Mouse (Mus musculus) ZHBTc4 (cell line): ENCODE data around the gene Gprin3.
A peak's percentile ranks its signal among the peaks of the same experiment; 100 is the strongest.

Experiments used
- DNase-seq: peaks from one replicate; pipeline ENCODE4 v3.0.0-alpha.2; 2011; ENCODE audit warnings: low read depth, low spot score

The Gprin3 gene

DNA sequence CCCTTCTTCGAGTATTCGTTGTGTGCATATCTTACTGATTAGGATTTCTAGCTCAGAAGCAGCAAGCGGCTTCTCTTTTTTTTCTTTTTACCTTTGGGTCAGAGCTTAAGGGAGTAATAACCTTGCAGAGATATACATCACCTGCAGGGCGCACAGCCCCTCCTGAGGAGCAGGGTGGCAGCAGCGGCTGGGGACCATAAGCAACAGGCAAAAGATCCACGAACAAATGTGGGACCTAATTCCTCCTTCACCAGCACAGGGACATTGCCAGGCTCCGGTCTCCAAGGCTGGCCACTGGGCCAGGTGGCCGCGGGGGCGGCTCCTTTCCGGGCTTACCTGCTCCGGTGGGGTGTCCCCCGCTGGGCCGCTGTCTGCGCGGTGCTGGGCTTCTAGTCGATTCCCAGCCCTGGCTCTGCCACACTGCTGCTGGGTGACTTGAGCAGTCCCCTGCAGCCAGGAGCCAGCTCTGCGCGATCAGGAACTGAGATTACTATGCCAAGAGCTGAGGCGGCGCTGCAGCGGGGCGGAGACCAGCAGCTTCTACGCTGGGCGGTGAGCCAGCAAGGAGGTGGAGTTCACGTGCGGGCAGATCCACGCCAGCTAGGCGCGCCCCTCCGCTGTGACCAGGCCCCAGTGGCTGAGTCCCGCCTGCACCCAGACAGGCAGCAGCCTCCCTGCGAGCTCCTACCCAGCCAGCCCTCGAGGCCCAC, at the start of gene Gprin3:
Gprin3 (minus strand) TSS at position 471 of the 710 bp plus-strand sequence.
- peak; percentile 84 for DNase-seq

DNA sequence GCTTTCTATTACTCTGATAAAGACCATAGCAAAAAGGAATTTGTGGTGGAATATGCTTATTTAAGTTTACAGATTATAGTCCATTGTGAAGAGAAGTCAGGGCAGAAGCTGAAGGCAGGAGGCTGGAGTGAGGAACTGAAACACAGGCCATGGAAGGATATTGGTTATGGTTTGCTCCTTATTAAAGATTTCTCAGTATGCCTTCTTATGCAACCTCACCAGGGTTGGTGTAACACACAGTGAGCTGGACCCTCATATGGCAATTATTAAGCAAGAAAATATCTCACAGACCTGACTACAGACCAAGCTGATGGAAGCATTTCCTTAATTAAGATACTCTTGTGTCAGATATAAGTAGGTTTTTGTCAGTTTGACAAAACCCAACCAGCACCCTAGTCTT, 32.8 kb upstream of the Gprin3 start:
- DNase-seq: no peak

DNA sequence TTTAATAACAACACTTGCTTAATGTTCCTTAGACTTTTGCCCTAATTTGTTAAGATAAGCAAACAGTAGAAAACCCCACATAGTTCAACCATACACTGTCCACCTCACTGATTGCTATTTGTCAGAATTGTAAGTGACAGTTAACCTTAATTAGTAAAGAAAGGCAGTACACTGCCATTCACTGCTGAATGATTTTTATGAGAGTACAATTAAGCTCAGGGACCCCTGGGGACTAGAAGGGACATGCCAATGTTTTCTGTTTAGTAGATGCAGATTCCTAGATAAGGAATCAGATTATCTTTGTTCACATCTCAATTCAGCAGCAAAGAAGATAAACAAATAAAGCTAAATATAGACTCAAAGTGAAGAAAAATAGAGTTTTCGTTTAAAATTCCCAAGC, 30.0 kb upstream of the Gprin3 start:
- DNase-seq: no peak

DNA sequence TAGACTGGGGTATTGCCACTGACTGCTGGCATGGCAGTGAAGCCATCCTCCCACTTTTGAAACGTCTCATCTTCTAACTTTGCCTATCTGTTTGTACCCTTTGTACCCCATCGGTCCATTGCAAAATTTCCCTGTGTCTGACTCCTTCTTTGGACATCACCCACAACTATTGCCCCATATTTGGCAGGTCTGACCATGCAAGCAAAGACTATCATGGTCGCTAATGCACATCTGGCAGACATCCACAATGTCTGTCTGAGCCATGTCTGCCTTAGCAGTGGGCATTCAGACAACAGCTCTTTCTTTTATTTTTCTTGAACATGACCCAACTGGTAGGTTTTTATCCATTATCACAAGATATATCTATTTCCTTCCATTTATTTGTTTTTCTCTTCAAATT, 25.3 kb upstream of the Gprin3 start:
- DNase-seq: no peak

DNA sequence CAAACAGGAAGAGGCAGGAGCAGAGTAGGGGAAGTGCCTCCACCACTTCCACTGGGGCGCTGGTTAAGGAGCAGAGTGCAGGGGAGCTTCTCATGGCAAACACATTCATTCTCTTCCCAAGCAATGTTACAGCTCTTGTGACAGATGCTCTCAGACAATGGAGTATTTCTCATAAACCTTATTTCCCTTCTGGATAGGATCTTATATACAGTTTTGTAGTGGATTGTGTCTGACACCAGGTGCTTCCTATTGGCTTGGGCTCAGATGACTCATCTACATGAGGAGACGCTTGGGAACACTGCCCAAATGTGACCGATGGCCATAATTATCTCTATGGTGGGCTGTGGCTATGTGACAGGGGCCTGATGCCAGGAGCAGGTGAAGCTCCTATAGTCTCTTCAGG, 19.0 kb upstream of the Gprin3 start:
- no peak for DNase-seq

DNA sequence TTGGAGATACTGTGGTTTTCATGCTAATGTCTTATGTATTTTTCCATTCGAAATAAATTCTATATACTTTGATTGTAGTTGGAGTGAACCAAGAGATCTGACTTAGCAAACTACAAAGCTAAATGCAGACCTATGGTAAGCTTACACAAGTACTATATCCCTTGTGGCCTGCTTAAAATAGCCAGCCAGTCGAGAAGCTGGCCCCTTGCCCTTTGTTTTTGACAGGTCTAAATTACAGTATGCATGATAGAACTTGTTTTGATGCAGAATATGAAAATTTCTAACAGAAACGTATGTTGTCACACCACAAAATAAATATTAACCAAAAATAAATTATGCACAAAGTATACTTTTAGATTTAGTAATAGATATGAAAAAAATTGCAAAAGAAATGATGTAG, 9.8 kb upstream of the Gprin3 start:
- DNase-seq: no peak

DNA sequence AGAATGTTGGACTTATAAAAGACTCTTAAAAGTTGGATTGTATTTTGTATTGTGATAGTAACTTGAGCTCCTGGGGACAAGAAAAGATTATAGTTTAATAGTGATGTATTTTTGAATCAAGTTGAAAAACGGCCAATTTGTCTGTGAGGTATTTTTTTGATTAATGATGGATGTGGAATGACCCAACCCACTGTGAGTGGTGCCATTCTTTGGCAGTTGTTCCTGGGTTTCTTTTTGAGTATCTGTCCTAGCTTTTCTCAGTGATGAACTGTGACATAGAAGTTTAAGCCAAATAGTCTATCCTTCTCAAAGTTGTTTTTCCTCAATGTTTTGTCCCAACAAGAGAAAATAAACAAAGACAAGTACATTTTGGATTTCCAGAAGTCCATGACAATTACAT, 7.0 kb upstream of the Gprin3 start:
- DNase-seq: no peak

DNA sequence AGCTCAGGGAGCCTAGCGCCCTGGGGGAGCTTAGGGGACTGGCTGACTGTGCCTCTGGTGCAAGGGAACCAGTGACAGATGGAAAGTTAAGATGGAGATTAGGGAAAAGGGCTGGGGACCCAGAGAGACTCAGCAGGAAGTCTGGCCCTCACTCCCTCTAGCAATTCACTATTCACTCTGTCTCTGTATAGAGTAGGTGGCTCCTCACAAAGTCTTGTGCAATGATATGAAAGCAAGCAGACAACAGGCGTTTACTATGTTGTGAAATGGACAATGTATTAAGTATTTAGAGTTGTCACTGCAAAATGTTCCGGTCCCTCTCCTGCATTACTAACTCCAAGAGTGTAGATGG, 416 bp upstream of the Gprin3 start:
- DNase-seq: no peak

DNA sequence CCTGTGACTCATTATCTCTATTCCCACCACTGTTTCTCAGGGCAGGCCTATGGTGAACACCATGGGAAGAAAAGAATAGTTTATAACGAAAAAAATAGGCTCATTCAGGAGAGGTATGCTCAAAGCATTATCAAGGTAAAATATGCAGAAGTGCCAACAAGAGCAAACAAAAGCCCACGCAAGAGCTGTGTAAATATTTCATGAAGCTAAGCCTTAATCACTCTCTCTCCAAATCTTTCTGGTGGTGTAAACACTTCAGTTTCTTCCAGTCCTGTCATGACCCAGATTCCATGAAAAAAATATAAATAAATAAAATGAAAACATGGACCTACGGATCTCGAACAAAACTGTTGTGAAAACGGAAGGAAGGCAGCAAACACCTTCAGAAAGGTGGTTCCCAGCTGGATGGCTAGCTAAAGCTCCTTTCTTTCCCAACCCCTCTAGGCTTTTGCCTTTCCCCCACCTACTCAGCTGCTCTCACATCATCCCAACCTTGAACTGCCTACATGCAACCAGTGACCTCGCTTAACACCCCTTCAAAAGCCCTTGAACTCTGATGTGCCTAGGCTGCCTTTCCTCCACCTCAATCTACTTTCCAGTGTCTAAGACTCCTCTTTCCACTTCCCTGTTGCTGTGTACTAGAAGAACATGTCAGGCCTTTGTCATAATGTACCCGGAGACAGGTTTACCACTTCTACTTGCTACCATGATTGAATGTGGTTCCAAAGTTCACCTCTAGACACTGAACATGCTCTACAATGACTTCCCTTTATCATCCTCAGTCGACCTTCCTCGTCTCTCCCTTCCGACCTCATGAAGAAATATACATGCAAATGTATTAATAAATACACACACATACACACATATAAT, 988 bp downstream of the Gprin3 start:
- DNase-seq: no peak

DNA sequence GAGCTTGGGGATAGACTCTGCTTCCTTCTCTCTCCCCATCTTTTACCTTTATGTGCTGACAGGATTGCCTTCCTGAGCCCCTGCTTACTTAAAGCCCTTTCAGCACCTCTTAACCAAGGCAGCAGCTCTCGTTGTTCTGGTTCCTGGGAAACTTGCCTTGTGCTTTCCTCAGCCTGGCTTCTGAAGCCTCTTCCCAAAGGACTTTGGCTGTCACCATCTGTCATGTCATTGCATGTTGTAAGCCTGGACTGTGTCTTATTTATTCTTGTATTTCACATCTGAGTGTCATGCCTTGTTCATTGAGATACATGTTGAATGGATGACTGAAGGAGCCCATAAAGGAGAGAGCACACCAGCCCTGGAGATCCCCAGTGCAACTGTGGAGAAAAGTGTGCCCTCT, 2.3 kb downstream of the Gprin3 start:
- DNase-seq: no peak

DNA sequence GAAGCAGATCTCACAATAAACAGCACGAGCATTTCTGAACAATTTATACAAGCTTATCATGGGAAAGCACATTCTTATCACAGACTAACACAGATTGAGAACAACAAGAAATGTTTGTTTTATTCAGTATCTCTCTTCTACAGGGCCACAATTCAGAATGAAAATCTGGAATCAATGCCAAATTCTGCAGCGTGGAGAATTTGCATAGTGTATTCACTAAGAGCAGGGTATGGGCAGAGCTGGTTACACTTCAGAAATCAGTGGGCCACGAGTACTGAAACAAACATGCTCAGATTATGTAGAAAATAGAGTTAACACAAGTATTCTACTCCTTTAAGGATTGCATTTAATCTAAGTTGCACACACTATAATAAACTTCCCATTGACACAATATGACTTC, 6.8 kb downstream of the Gprin3 start:
- no peak for DNase-seq

DNA sequence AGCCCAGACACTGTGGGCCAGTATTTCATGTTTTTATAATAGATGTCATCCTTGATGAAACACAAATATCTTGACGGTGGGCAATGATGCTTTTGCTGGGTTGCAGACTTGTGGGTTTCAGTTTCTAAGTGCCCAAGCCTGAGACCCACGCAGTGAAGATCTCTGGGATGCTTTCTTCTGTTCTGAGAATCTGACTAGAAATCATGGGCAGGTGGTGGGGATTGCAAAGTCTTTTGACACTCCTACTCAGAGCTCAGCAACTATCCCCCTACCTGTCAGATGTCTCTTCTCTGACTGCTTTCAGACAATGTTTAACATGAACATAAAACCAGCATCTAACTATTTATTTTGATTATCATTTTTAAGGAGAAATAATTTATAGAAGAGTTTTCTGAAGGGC, 7.4 kb downstream of the Gprin3 start:
- DNase-seq: no peak

DNA sequence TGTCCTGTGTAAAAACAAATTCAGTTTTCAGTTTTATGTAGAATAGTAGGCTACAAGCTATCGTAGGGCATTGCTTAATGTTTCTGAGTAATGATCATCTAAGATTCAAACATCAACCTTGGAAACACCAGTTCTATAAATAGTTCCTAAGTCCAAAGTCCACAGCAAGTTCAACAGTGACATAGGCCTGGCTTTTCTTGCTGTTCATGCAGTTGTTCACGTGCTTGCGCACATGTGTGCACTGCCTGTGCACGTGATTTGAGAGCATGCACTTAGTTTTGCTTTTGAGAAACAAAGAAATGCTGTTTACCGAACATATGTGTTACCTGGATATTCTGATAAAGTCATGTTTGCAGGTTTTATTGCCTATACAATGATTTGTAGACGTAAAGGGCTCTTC, 11.3 kb downstream of the Gprin3 start:
- no peak for DNase-seq

DNA sequence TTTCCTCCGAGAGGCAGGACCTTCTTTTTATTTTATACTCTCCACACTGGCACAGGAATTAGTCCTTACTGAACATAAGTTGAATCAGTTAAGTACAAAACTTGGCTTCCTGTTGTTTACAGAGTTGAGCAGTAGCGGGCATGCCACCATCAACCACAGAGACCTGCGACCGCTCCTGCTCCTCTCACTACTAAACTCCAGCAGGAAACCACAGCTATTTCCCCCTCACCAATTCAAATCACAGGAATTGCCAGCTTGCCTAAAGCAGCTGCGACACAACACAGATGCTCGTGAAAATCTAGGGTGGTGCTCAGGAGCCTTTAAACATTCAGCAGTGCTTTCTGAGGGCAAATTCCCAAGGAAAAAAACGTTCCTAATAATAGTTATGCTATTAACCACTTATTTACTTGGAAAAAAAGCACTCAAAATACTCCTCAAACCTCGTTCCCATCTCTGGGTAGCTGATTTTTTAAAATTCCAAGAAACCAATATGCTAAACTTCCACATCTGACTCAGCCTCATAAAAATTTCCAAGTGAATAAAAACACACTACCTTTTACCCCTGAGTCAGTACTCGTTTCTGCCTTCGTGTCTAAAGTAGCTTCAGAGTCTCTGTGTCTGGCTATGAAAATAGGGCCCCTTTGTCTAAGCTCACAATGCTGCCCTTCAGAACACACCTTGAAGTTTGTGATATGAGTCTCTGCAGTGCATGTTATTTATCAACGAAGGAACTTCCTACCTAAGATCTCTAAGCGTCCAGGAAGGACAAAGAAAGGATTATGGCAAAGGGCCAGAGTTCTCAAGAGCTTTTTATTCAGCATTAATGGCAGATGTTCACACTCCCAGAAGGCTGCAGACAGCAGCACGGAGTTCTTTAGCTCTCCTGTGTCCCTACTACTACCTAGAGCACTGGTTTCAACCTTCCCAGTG, 13.4 kb downstream of the Gprin3 start:
- no peak for DNase-seq

DNA sequence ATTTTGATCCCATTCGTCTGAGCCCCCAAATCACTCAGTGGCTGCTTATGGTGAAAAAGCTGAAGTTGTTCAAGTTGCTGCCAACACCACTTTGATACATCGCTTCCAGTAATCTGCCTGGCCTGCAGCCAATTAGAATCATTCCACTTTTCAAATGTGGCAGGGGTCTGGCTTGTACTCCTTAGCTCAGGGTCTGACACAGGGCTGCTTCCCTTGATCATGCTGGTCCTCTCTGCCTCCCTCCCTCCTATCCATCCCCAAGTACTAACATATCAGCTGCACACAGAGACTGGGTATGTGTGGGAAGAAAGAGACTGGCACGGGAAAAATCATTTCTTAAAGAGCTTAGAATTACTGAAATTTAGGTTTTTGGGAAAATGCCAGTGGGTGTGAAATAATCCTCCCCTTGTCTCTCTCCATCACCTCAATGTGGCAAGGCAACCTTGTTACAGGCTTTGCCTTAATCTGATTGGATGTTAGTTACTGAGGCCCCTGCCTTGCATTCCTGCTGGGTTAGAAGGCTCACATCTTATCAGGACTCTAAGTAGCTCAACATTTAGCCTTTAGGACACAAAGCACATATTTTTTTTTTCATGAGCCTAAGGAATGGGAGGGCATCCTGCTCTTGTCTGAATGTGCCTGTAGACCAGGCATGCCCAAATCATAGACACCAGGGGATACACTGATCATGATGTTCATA, 16.9 kb downstream of the Gprin3 start:
- DNase-seq: no peak

DNA sequence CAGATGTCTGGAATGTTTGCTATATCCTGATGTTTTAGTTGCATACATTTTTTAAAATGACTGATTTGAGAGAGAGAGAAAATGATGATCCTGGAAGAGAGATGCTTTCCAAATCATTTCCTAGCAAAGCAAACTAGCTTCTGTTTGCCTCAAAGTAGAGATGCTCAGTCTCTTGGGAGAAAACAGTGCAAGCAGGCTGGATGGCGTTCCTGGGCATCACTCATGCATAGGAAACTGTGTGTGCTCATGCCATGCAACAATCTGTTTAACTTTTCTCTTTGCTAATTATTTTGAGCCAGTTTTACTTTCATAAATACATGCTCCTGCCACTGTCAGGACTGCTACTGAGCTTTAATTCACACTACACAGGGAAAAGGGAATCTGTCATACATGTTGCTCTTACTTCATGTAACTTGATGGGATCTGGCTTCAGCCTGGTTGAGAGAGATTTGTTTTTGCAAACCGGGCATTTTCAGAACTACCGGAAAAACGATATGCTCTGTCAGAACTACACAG, 18.6 kb downstream of the Gprin3 start:
- no peak for DNase-seq

DNA sequence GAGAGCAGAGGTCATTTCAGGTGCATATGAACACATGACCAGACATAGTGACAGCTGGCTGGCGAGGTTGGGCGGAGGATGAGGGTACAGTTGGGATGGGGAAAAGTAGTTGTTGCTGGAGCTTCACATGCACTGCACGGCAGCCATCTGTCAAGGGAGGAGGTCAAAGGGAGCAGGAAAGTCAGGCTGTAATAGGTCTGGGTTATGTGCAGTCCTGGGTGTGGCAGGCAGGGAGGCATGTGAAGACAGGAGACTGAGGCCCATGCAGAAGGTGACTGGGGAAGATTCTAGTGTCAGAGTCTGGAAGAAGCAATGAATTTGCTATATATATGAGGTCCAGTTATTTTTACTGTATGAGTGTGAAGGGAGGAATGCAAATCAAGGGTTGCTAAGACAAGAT, 35.9 kb downstream of the Gprin3 start:
- no peak for DNase-seq

DNA sequence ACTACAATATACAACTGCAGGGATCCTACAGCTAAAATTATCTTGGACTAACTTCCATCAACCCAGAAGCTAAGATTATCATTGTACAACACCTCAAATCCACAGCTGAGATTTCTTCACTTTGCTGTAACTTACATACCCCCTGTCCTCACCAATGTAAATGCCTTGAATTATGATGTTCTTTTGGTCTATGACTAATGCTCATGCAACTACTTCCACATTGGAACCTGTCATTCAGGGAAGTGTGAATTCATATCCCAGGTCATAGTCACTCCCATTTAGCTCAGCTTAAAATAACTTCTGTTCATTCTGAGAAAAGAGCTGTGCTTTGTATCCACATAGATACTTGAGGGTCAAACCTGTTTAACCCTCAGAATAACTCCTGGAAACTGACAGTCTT, 60.8 kb downstream of the Gprin3 start:
- DNase-seq: no peak

DNA sequence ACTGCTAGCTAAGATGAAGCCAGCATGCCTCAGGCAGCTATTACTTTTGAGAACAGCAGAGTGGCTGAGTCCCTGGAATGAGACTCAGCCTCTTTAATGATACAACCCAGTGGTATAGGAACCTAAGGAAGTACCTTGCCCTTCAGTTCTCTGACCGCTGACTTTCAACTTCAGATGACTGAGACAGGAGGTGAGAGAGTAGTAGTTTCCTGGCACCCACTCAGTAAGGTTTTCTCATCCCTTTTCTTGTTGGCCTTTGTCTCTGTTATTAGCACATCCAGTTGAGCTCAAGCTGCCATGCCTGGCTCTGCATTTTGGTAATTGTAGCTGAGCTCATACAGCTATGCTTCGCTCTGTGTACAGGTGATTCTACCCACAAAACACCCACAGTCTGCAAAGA, 62.8 kb downstream of the Gprin3 start:
- no peak for DNase-seq

DNA sequence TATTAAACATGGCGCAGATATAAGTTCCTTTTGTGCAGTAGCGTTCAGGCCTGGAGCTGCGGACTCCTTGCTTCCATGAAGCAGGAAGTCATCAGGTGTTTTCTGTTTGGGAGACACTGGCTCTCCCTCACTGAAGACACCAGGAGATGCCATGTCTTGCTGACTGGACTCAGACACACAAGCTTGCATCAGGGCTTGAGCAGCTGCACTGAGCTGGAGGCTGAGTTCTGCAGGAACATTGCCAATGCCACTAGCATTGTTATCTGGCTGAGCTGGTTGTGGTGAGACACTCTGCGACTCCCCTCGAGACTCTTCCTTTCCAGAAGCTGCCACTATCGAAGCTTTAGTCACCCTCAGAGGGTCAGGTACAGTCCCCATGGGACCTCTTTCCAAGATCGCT, 71.2 kb downstream of the Gprin3 start:
- no peak for DNase-seq

DNA sequence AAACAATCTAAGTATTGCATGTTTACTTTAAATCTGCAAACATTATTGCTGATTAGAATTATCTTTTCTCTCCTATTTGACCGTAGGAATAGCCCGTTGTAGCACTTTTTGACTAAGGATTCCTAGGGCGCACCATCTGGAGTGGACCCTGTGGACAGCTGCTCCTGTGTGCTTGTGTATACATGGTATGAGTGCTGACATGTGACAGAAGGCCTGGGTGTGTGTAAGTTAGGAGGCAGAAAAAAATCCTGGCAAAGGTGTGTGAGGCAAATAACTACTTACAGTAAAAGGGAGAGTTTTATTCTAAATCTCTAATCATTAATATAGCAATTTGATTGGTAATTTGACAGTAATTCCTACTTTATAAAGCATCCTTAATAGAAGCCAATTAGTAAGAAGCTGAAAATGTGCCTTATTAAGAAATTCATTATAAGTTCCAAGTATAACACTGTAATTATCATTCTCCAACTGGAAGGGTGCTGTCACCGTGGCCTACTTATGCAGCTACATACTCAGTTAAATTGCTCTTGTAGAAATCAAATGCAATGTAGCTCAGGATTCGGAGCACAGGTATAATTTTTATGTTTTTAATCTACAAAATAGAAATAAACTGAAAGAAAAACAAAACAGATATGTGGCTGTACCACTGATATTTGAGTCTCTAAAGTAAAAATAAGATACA, 74.8 kb downstream of the Gprin3 start:
- no peak for DNase-seq
